Mouse (Mus musculus) olfactory bulb, adult 2 months (tissue): ENCODE data around the gene Pacrg. TPM values are rescaled to one million over a fixed set of nuclear protein-coding genes. Genes with fewer than 3 reads are reported as not detected.

Experiments
- H3K27ac ChIP-seq: fragments of 200-500 bp; 2 replicates; pipeline ENCODE4 v1.5.1; 2012; ENCODE audit warnings: low read depth, low read length; ENCODE audit not compliant: insufficient read depth
- H3K4me1 ChIP-seq: fragments of 200-500 bp; 2 replicates; pipeline ENCODE4 v1.6.1; 2012; ENCODE audit warnings: low read length; ENCODE audit not compliant: control insufficient read depth, insufficient read depth
- H3K4me3 ChIP-seq: fragments of 200-500 bp; 2 replicates; pipeline ENCODE4 v1.5.1; 2012; ENCODE audit warnings: mild to moderate bottlenecking, low read depth, low read length, moderate library complexity; ENCODE audit not compliant: insufficient read depth
- CTCF ChIP-seq: fragments of 200-500 bp; IDR thresholded peaks from 2 replicates; pipeline ENCODE4 v1.5.1; 2012; ENCODE audit warnings: low read depth, mild to moderate bottlenecking, low read length, moderate library complexity; ENCODE audit not compliant: insufficient read depth
- POLR2A ChIP-seq: fragments of 200-500 bp; IDR thresholded peaks from 2 replicates; pipeline ENCODE4 v1.6.1; 2012; ENCODE audit warnings: mild to moderate bottlenecking, low read depth, low read length, moderate library complexity; ENCODE audit not compliant: insufficient read depth
- WGBS: fragments of 180-500 bp; shearing (Covaris S2); methylation state at CpG from one replicate; pipeline ENCODE4 v1.1.7; 2018; 5-methylcytosine and 5-hydroxymethylcytosine counted together
- polyA plus RNA-seq: library from polyadenylated mRNA; stranded (reverse); fragments of >200 nt; gene quantifications from 2 replicates; pipeline ENCODE4 v1.2.4, GENCODE M21; 2012; ENCODE audit warnings: low replicate concordance; ENCODE audit not compliant: missing spikeins, insufficient read depth, insufficient read length

Pacrg gene
- polyA plus RNA-seq, 1 experiment, result not detected

DNA sequence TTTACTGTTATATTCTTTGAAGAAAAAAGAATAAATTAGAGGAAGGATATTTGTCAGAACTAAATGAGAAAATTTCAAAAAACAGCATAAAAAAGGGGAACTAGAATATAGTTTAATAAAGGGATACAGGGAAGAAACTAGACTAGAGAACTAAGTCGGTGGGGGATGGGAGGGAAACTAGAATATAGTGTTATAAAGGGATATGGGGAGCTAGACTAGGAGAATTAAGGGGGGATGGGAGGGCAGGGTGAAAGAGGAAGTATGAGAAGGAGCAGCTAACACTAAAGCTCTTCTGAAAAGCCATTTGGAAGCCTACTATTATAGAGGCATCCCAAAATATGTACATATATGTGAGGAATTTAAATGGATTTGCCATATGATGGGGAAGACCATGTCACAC is 75.8 kb downstream of the Pacrg start:
- WGBS, result 85% methylated on average over 1 of the region's 1 CpGs
- H3K4me1 ChIP-seq, result no peaks in the 10 kb centered on the region
- no peak for TF ChIP-seq CTCF
- no peak for TF ChIP-seq POLR2A
- no peak overlapping the region for H3K4me3 ChIP-seq
- no peak overlapping the region for H3K27ac ChIP-seq

- TF ChIP-seq CTCF, result no peak
- no peak for TF ChIP-seq POLR2A
- H3K27ac ChIP-seq, result no peak overlapping the region
- 98% methylated on average over 5 of the region's 5 CpGs for WGBS
- no peak overlapping the region for H3K4me3 ChIP-seq
- no peaks in the 10 kb centered on the region for H3K4me1 ChIP-seq
Measured at GRCm38 (mm10) chr17:10757455-10757854, 82.7 kb downstream of the Pacrg start.

- no peak overlapping the region for H3K4me3 ChIP-seq
- no peak for TF ChIP-seq POLR2A
- TF ChIP-seq CTCF, result no peak
- 8% methylated on average over 4 of the region's 4 CpGs for WGBS
- peaks cover 8% of the 10 kb centered on the region for H3K4me1 ChIP-seq
- H3K27ac ChIP-seq, result peak overlapping the region; percentile 95
Measured at GRCm38 (mm10) chr17:10744709-10745461, 95.2 kb downstream of the Pacrg start.

- TF ChIP-seq CTCF, result no peak
- TF ChIP-seq POLR2A, result no peak
- no peak overlapping the region for H3K4me3 ChIP-seq
- H3K27ac ChIP-seq, result no peak overlapping the region
- H3K4me1 ChIP-seq, result peaks cover 11% of the 10 kb centered on the region
- WGBS, result 93% methylated on average over 2 of the region's 2 CpGs
Measured at GRCm38 (mm10) chr17:10740083-10740482, 100.0 kb downstream of the Pacrg start.

- no peak overlapping the region for H3K27ac ChIP-seq
- peaks cover 12% of the 10 kb centered on the region for H3K4me1 ChIP-seq
- TF ChIP-seq CTCF, result no peak
- no peak for TF ChIP-seq POLR2A
- no peak overlapping the region for H3K4me3 ChIP-seq
Measured at GRCm38 (mm10) chr17:10737966-10738365, 102.1 kb downstream of the Pacrg start.

GRCm38 (mm10) chr17:10734733-10735132 is 105.4 kb downstream of the Pacrg start:
- Histone ChIP-seq H3K4me3 (no peak overlapping the region), H3K27ac (peak overlapping the region; percentile 81), H3K4me1 (peaks cover 9% of the 10 kb centered on the region)
- 39% methylated on average over 6 of the region's 6 CpGs for WGBS
- TF ChIP-seq POLR2A (no peak), CTCF (no peak)

DNA sequence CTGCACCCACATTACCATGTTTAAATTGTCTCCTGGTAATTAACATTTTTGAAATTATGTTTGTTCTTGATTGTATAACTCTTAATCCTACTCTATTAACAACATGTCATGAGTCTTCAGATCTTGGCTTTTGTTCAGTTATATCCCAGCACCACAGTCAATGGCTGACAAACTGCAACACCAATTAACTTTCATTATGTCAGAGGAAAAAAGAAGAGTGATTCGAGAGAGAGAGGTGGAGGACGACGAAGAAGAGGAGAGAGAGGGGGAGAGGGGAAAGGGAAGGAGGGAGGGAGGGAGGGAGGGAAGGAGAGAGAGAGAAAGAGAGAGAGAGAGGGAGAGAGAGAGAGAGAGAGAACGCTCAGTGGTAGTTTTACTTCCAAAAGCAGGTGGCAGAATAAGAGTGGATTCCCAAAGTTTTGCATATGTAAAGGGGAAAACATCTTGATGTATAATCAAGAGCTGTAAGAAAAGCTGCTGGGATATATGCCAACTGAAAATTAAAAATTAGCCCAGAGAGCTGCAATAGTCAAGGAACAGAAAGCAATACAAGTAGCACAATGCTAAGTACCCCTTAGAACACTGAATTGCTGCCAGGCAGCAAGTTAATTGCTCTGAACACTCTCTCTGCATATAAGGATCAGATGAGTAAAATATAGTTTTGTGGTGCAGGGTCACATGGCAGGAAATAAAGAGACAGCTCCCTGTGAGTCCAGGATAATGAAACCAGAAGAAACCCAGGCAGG is 107.6 kb downstream of the Pacrg start:
- H3K4me1 ChIP-seq, result peaks cover 9% of the 10 kb centered on the region
- H3K4me3 ChIP-seq, result no peak overlapping the region
- WGBS, result 13% methylated on average over 4 of the region's 4 CpGs
- no peak overlapping the region for H3K27ac ChIP-seq
- TF ChIP-seq CTCF (no peak), POLR2A (no peak)

DNA sequence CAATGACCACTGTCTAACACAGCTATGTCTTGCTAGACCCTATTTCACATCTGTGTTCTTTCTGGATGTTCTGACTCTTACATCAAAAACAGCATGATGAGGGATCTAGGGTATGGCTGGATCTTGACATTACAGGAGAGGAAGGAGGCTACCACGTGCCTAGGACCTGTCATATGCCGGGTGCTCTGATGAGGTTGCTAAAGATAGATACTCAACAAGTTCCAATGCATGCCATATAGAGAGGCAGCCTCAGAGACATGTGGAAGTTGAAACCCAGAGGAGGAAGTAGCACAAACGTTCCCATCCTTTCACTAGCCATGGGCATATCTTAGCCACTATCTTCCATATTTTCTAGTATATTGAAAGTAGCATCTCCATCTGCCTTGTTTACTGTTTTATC is 115.3 kb downstream of the Pacrg start:
- H3K27ac ChIP-seq, result no peak overlapping the region
- TF ChIP-seq POLR2A (no peak), CTCF (no peak)
- H3K4me3 ChIP-seq, result no peak overlapping the region
- 0 out of 2 replicates have a peak, but pooled peaks cover under 1% of the 10 kb centered on the region for H3K4me1 ChIP-seq
- WGBS, result 93% methylated on average over 3 of the region's 3 CpGs

- 44% methylated on average over 1 of the region's 1 CpGs for WGBS
- TF ChIP-seq CTCF (no peak), POLR2A (no peak)
Measured at GRCm38 (mm10) chr17:10721562-10721961, 118.5 kb downstream of the Pacrg start.

DNA sequence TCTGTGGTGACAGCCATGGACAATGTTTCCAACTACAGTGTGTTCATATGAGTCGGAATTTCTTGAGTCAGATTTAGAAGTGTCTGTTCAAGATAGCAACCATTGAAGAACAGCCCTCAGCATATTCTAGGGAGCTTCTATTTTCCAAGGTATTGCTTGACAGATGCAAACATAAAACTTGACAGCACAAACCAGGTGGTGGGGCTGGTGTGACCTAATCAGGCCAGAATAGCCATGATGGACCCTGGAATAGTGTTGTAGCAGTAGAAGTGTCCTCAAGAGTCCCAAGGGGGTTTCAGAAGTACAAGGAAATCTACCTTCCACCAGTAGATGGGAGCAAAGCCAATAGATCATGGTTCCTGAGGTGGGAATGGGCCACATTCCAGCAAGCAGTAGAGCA is 123.0 kb downstream of the Pacrg start:
- Histone ChIP-seq H3K4me1 (peaks cover 3% of the 10 kb centered on the region), H3K4me3 (no peak overlapping the region), H3K27ac (no peak overlapping the region)
- WGBS, result 95% methylated on average over 1 of the region's 1 CpGs
- TF ChIP-seq POLR2A (no peak), CTCF (no peak)

More at GRCm38 (mm10) chr17:10721562-10721961, 118.5 kb downstream of the Pacrg start:
- no peak overlapping the region for H3K27ac ChIP-seq
- H3K4me1 ChIP-seq, result peaks cover 3% of the 10 kb centered on the region
- H3K4me3 ChIP-seq, result no peak overlapping the region
